Mouse (Mus musculus): ENCODE measurements around the gene Cpt1b. TPM values are rescaled to one million over a fixed set of nuclear protein-coding genes. Genes with fewer than 3 reads are reported as not detected.
A peak's percentile ranks its signal among the peaks of the same experiment; 100 is the strongest.

Gene Cpt1b
- polyA plus RNA-seq, 1 experiment from 2014 or later = 4.5 TPM

DNA sequence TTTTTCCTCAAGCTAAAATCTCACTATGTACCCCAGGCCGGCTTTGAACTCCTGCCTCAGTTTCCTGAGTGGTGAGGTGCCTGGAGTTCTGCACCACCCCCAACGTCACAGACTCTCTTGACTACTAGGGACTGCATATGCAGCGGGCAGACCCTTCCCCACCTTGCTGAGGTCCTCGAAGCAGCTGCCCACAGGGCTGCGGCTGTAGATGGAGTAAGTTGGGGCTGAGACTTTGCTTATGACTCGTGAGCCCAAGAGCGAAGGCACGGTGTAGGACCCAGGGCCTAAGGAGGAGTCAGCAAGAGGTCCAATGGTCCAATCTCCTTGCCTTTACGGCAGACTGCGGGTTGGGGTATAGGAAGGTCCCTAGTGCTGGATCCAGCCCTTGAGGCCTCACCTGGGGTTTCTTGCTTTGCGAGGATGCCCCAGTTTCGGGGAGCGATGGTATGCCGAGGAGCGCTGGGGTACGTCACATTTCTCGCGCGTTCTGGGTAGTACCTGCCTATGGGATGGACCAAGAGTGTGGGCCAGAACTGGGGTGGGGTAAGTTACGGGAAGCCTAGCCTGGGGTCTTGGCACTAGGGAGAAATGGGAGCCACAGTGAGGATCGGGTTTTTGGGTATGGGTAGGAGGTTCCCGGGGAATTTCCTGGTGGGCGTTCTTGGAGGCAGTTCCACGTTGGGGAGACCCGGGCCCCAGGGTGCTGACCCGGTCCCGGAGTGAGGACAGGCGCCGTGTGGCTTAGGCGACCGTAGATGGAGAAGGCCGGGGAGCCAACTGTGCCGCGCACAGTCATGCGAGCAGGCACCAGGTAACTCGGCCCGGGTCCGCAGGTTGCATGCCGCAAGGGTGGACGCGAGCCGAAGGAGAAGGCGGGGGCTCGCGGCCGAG lies 47.5 kb downstream of the Cpt1b start:
- Histone ChIP-seq H3K9me3 (replicated peaks; ENCODE audit: control insufficient read depth, low read length) (no peaks in the 10 kb centered on the region), H3K27ac (ENCODE audit: low read length) (no peak overlapping the region), H3K36me3 (ENCODE audit: control insufficient read depth, insufficient read depth) (no peaks in the 10 kb centered on the region), H3K4me3 (ENCODE audit: low read depth, low read length) (peak overlapping the region; percentile 52), H3K27me3 (ENCODE audit: control insufficient read depth, insufficient read depth, low read depth, low read length) (peaks cover 34% of the 10 kb centered on the region), H3K4me2 (ENCODE audit: low read depth, low read length) (peak overlapping the region; percentile 71), H3K9ac (ENCODE audit: low read depth, low read length) (peak overlapping the region; percentile 45; the same call in 1 of the 2 replicates), H3K4me1 (ENCODE audit: control insufficient read depth, low read depth, low read length) (peaks cover 29% of the 10 kb centered on the region)
- WGBS (ENCODE audit: insufficient replicate concordance) = 19% methylated on average over 46 of the region's 46 CpGs
- ATAC-seq (ENCODE audit: low read depth) = no peak

DNA sequence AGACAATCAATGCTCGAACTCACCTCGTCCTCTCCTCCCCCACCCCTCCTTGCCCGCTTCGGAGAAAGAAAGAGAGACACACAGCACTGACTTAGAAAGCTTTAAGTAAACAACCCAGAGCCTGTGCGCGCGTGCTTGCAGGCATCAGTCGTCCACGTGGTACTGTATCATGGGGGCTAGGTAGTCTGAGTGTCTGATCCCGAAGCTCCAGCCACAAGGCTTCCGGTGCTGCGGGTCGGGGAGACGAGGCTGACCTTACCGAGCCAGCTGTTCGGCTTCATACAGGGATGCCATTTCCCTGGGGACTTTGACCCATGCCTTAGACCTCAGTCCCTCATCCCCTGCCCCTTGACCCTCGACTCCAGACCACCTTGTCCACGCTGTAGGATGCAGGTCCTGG lies 48.3 kb downstream of the Cpt1b start:
- Histone ChIP-seq H3K27me3 (ENCODE audit: control insufficient read depth, insufficient read depth, low read depth, low read length) (peaks cover 34% of the 10 kb centered on the region), H3K27ac (ENCODE audit: low read length) (no peak overlapping the region), H3K4me3 (ENCODE audit: low read depth, low read length) (no peak overlapping the region), H3K36me3 (ENCODE audit: control insufficient read depth, insufficient read depth) (peaks cover 3% of the 10 kb centered on the region), H3K9ac (ENCODE audit: low read depth, low read length) (no peak overlapping the region), H3K4me2 (ENCODE audit: low read depth, low read length) (no peak overlapping the region), H3K9me3 (replicated peaks; ENCODE audit: control insufficient read depth, low read length) (no peaks in the 10 kb centered on the region), H3K4me1 (ENCODE audit: control insufficient read depth, low read depth, low read length) (peaks cover 34% of the 10 kb centered on the region)
- no peak for ATAC-seq (ENCODE audit: low read depth)
- 14% methylated on average over 18 of the region's 18 CpGs for WGBS (ENCODE audit: insufficient replicate concordance)

DNA sequence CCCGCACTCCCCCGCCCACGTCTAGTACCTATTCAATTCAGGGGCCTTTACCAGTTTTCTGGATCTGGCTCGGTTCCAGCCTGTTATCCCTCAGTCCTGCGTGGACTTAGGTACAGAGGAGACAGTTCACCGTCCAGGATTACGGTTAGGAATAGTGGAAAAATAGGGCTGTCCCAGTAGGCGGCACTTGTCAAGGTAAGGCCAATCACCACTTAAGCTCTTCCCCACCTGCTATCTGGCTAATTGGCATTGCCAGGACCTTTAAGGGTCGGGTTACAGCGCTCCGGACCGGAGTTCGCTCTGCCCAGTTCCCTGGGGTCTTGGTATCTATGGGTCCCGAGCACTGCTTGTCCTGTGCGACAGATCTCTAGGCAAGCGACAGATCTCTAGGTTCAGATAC lies 48.7 kb downstream of the Cpt1b start, which contains the start of gene Tymp:
Gene Tymp (minus strand): TSS at position 83 of the 400 bp plus-strand sequence.
- Histone ChIP-seq H3K4me3 (ENCODE audit: low read depth, low read length) (no peak within 1 kb of the TSS), H3K9ac (ENCODE audit: low read depth, low read length) (no peak within 1 kb of the TSS), H3K27ac (ENCODE audit: low read length) (no peak within 1 kb of the TSS)

DNA sequence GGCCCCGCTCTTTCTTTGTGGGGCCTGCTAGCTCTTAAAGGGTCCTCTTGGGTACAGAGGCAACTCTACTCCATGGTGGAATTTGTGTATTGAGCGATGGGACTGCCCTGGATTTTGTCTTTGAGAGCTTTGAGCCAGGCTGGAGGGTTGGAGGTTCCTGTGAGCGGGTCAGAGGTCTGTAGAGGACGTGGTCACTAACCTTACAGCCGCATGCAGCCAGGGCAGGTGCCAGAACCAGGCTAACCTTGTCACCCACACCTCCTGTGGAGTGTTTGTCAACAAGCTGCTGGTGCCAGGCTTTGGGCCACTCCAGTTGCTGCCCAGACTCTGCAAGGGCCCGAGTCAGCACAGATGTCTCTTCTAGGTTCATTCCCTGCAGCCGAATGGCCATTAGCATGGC lies 49.6 kb downstream of the Cpt1b start:
- ATAC-seq (ENCODE audit: low read depth) = no peak
- Histone ChIP-seq H3K4me3 (ENCODE audit: low read depth, low read length) (no peak overlapping the region), H3K36me3 (ENCODE audit: control insufficient read depth, insufficient read depth) (peaks cover 15% of the 10 kb centered on the region), H3K27ac (ENCODE audit: low read length) (no peak overlapping the region), H3K27me3 (ENCODE audit: control insufficient read depth, insufficient read depth, low read depth, low read length) (peaks cover 34% of the 10 kb centered on the region), H3K4me1 (ENCODE audit: control insufficient read depth, low read depth, low read length) (peaks cover 34% of the 10 kb centered on the region), H3K9me3 (replicated peaks; ENCODE audit: control insufficient read depth, low read length) (no peaks in the 10 kb centered on the region), H3K9ac (ENCODE audit: low read depth, low read length) (no peak overlapping the region), H3K4me2 (ENCODE audit: low read depth, low read length) (no peak overlapping the region)
- WGBS (ENCODE audit: insufficient replicate concordance) = 70% methylated on average over 7 of the region's 7 CpGs

More for the DNA sequence above, 48.7 kb downstream of the Cpt1b start, which contains the start of gene Tymp:
- Histone ChIP-seq H3K36me3 (ENCODE audit: control insufficient read depth, insufficient read depth) (peaks cover 7% of the 10 kb centered on the region), H3K9me3 (replicated peaks; ENCODE audit: control insufficient read depth, low read length) (no peaks in the 10 kb centered on the region), H3K4me1 (ENCODE audit: control insufficient read depth, low read depth, low read length) (peaks cover 34% of the 10 kb centered on the region), H3K27me3 (ENCODE audit: control insufficient read depth, insufficient read depth, low read depth, low read length) (peaks cover 34% of the 10 kb centered on the region), H3K4me2 (ENCODE audit: low read depth, low read length) (no peak within 1 kb of the TSS)
- no peak for ATAC-seq (ENCODE audit: low read depth)
- 43% methylated on average over 16 of the region's 16 CpGs for WGBS (ENCODE audit: insufficient replicate concordance)

DNA sequence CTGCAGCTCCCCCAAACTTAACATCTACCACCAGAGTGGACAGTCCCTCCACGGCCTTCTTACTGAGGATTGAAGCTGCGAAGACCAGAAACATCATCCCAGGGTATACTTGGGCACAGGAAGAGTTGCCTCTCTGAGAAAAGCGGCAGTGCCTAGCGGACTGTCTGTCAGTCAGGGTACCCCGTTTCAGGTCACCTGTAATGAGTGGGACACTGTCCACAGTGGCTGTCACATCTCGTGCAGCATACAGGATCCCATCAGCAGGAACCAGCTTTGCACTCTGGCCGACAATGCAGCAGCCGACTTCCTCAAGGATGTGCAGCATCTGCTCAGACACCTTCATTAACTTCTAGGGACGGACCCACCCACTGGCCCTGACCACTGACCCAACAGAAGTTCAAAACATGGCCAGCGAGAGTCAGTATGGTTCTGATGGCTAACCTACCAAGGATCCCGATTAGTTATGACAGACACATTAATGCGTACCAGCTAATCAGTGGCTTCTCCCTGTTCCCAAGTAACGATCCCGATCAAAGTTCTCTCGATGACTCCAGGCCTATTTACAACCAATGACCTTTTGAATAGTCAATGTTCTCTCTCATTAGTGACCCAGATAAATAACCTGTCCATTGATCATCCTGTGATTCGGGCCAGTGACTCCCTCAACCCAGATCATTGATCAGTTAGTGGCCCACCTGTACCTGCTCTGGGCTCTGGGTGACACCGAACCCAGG lies 50.7 kb downstream of the Cpt1b start:
- Histone ChIP-seq H3K4me1 (ENCODE audit: control insufficient read depth, low read depth, low read length) (peaks cover 34% of the 10 kb centered on the region), H3K4me3 (ENCODE audit: low read depth, low read length) (no peak overlapping the region), H3K27me3 (ENCODE audit: control insufficient read depth, insufficient read depth, low read depth, low read length) (peaks cover 34% of the 10 kb centered on the region), H3K4me2 (ENCODE audit: low read depth, low read length) (no peak overlapping the region), H3K36me3 (ENCODE audit: control insufficient read depth, insufficient read depth) (peaks cover 26% of the 10 kb centered on the region), H3K27ac (ENCODE audit: low read length) (no peak overlapping the region), H3K9ac (ENCODE audit: low read depth, low read length) (no peak overlapping the region), H3K9me3 (replicated peaks; ENCODE audit: control insufficient read depth, low read length) (no peaks in the 10 kb centered on the region)
- WGBS (ENCODE audit: insufficient replicate concordance) = 79% methylated on average over 17 of the region's 17 CpGs
- ATAC-seq (ENCODE audit: low read depth) = no peak

DNA sequence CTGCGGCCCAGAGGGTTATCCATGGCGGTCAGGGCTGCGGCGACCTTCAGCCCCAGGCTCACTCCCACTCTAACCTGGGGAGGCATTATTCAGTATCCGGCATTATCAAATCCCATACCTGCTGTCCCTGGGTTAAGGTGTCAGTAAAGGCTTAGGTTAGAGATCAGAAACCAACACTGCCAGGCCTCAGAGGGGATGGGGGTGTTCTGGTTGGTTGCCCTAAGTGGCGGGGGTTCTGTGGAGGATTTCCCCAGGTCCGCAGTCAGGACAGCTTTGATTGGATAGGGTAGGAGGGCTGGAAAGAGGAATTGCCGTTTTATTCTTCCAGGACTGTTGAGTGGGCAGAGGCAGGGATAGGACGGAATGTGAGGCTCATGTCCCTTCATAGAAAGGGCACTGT lies 51.3 kb downstream of the Cpt1b start:
- peaks cover 32% of the 10 kb centered on the region for H3K36me3 ChIP-seq (ENCODE audit: control insufficient read depth, insufficient read depth)
- H3K4me3 ChIP-seq (ENCODE audit: low read depth, low read length) = peak overlapping the region; percentile 82
- 57% methylated on average over 9 of the region's 9 CpGs for WGBS (ENCODE audit: insufficient replicate concordance)
- no peaks in the 10 kb centered on the region for H3K9me3 ChIP-seq (replicated peaks; ENCODE audit: control insufficient read depth, low read length)
- no peak for ATAC-seq (ENCODE audit: low read depth)
- peak overlapping the region; percentile 80 for H3K9ac ChIP-seq (ENCODE audit: low read depth, low read length)
- peak overlapping the region; percentile 90; the same call in 1 of the 2 replicates for H3K27ac ChIP-seq (ENCODE audit: low read length)
- peak overlapping the region; percentile 100 for H3K4me2 ChIP-seq (ENCODE audit: low read depth, low read length)
- peaks cover 31% of the 10 kb centered on the region for H3K4me1 ChIP-seq (ENCODE audit: control insufficient read depth, low read depth, low read length)
- peaks cover 31% of the 10 kb centered on the region for H3K27me3 ChIP-seq (ENCODE audit: control insufficient read depth, insufficient read depth, low read depth, low read length)

DNA sequence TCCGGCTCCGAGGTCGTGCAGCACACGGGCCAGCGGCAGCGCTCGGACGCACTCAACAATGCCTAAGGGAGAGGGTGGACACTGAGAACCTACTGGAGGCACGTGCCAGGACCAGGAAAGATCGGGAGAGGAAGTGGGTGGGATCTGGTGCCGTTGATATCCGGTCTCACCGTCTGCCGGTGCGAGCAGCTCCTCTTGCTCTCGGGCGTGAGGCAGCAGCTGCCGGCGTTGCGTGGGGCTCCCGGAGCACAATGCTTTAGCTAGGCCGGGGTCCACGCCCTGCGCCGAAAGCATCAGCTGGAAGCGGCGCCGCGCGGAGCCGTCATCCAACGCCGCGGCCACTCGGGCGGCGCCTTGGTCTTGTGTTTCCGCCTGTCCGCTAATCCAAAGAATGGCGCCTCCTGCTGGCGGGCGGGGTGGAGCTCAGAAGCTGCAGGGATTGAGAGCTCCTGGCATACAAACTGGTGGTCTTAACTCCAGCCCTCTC lies 51.9 kb downstream of the Cpt1b start, which contains the start of gene Sco2:
Gene Sco2 (minus strand): TSS at position 85 of the 487 bp plus-strand sequence.
- Histone ChIP-seq H3K36me3 (ENCODE audit: control insufficient read depth, insufficient read depth) (peaks cover 38% of the 10 kb centered on the region), H3K9ac (ENCODE audit: low read depth, low read length) (peak within 1 kb of the TSS; percentile 80), H3K27me3 (ENCODE audit: control insufficient read depth, insufficient read depth, low read depth, low read length) (peaks cover 26% of the 10 kb centered on the region), H3K27ac (ENCODE audit: low read length) (peak within 1 kb of the TSS; percentile 90), H3K4me3 (ENCODE audit: low read depth, low read length) (peak within 1 kb of the TSS; percentile 82), H3K9me3 (replicated peaks; ENCODE audit: control insufficient read depth, low read length) (no peaks in the 10 kb centered on the region), H3K4me1 (ENCODE audit: control insufficient read depth, low read depth, low read length) (peaks cover 26% of the 10 kb centered on the region), H3K4me2 (ENCODE audit: low read depth, low read length) (peak within 1 kb of the TSS; percentile 100)
- ATAC-seq (ENCODE audit: low read depth) = peak; percentile 70
- WGBS (ENCODE audit: insufficient replicate concordance) = under 1% methylated on average over 42 of the region's 42 CpGs

DNA sequence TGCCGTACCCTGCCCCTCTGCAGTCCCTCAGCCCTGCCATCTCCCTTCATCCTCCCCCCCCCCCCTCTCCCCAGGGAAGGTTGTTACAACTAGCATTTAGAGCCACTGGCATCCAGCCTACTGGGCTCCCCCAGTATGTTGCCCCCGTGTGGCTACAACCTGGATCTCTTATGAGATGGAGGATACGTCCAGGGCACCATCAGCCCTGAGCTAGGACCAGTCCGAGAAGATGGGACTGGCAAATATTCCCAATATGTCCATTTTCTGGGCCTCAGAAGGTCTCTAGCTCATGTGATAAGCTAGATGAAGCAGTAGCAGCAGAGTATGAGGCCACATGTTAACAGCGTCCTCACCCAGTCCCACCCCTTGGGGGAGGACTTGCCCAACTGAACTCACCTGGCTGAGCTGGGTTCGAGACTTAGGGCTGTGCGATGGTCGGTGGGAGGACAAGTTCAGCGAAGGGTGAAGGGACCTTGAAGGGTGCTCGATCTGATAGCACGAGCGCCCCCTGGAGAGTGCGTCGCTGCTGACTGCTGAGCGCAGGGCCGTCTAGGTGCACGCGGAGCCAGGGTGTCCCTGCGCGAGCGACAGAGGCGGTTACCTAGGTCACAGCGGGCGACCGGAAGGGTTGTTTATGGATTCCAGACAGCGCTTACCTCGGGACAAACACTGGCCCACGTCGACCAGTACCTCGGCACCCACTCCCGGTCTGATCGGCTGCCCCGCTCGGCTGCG lies 52.5 kb downstream of the Cpt1b start:
- peak overlapping the region; percentile 90 for H3K27ac ChIP-seq (ENCODE audit: low read length)
- H3K4me2 ChIP-seq (ENCODE audit: low read depth, low read length) = peak overlapping the region; percentile 100
- H3K4me1 ChIP-seq (ENCODE audit: control insufficient read depth, low read depth, low read length) = peaks cover 20% of the 10 kb centered on the region
- H3K36me3 ChIP-seq (ENCODE audit: control insufficient read depth, insufficient read depth) = peaks cover 44% of the 10 kb centered on the region
- no peaks in the 10 kb centered on the region for H3K9me3 ChIP-seq (replicated peaks; ENCODE audit: control insufficient read depth, low read length)
- 2% methylated on average over 35 of the region's 35 CpGs for WGBS (ENCODE audit: insufficient replicate concordance)
- peak overlapping the region; percentile 82 for H3K4me3 ChIP-seq (ENCODE audit: low read depth, low read length)
- ATAC-seq (ENCODE audit: low read depth) = peak; percentile 85
- H3K27me3 ChIP-seq (ENCODE audit: control insufficient read depth, insufficient read depth, low read depth, low read length) = peaks cover 19% of the 10 kb centered on the region
- peak overlapping the region; percentile 80 for H3K9ac ChIP-seq (ENCODE audit: low read depth, low read length)

Measured in liver, embryonic 16.5 days (tissue).